Mouse (Mus musculus): ENCODE results near the gene Hoxb2. TPM values are rescaled to one million over a fixed set of nuclear protein-coding genes. Genes with fewer than 3 reads are reported as not detected.

The Hoxb2 gene
- total RNA-seq, 2 experiments from 2014 or later = not detected

DNA sequence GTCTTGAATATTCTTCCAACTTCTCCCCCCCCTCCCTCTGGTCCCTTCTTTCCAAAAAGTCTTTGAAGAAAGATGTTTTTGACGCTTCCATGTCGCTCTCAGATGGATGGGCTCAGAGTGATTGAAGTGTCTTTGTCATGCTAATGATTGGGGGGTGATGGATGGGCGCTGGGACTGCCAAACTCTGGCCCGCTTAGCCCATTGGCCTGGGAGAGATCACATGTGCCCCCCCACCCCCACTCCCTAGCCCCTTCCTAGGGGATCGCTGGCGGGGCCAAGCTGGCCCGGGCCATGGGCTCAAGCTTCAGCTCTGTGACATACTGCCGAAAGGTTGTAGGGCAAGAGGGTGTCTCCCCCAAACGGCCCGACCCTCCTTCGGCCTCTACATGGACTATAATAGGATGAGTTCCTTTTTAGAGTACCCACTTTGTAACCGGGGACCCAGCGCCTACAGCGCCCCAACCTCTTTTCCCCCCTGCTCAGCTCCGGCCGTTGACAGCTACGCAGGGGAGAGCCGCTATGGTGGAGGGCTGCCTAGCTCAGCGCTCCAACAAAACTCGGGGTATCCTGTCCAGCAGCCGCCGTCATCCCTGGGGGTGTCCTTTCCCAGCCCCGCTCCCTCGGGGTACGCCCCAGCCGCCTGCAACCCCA, 15.2 kb downstream of the Hoxb2 start, which contains the start of gene Hoxb1:
Gene Hoxb1 (plus strand): TSS at position 312 of the 651 bp plus-strand sequence.
- no peak for DNase-seq (ENCODE audit: extremely low spot score in 1 of 2, low spot score in 2 of 2)
- TF ChIP-seq CTCF (IDR thresholded peaks at IDR 0.05) = no peak
- no peak within 1 kb of the TSS for H3K4me3 ChIP-seq
- H3K27ac ChIP-seq = no peak within 1 kb of the TSS
- intact Hi-C loops (cut with DNase I) = no loop called here

DNA sequence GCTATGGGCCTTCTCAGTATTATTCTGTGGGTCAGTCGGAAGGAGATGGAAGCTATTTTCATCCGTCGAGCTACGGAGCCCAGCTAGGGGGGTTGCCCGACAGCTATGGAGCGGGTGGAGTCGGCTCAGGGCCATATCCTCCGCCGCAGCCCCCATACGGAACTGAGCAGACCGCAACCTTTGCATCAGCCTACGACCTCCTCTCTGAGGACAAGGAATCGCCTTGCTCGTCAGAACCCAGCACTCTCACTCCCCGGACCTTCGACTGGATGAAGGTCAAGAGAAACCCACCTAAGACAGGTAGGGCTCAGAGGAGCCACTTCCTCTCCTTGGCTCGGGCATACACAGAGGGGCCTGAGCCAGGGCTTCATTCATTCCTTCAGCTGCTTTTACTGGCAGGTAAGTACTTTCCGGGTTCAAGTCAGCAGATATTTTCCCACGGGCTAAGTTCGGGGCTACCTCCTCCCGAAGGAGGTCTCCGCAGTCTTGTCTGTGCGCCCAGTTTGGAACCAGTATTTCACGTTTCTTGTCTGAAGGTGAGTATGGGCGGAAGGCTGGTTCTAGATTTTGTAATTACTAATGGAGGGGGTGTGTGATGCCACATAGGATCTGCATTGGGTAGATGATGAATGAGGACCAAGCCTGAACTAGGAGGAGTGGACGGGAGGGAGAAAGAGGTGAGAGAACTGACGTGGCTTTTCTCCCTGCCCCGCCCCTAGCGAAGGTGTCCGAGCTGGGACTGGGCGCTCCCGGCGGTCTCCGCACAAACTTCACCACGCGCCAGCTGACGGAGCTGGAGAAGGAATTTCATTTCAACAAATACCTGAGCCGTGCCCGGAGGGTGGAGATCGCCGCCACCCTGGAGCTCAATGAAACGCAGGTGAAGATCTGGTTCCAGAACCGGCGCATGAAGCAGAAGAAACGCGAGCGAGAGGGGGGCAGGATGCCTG, 16.0 kb downstream of the Hoxb2 start:
- DNase-seq (ENCODE audit: extremely low spot score in 1 of 2, low spot score in 2 of 2) = no peak
- Histone ChIP-seq H3K4me3 (no peak overlapping the region), H3K27ac (no peak overlapping the region)
- TF ChIP-seq CTCF (IDR thresholded peaks at IDR 0.05) = no peak
- intact Hi-C loops (cut with DNase I) = no loop called here

DNA sequence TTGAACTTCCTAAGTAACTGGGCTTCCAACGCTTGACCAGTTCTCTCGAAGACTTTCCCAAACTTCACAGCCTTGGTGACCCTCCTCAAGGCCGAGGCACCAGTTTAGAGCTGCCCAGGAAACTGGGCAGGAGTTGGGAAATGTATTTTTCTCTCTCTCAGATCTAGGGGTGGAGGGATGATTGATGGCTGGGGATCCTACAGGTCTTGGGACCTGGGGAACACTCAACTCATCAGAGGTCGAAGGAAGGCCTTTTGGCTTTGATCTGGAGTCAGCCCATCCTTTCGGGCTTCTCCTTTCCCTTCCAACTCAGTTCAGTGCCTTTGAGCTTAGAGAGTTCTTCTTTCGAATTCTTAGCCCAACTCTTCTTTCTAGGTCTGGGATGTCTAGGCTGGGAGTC, 16.8 kb downstream of the Hoxb2 start:
- H3K4me3 ChIP-seq = no peak overlapping the region
- intact Hi-C loops (cut with DNase I) = no loop called here
- H3K27ac ChIP-seq = no peak overlapping the region
- TF ChIP-seq CTCF (IDR thresholded peaks at IDR 0.05) = no peak
- no peak for DNase-seq (ENCODE audit: extremely low spot score in 1 of 2, low spot score in 2 of 2)

DNA sequence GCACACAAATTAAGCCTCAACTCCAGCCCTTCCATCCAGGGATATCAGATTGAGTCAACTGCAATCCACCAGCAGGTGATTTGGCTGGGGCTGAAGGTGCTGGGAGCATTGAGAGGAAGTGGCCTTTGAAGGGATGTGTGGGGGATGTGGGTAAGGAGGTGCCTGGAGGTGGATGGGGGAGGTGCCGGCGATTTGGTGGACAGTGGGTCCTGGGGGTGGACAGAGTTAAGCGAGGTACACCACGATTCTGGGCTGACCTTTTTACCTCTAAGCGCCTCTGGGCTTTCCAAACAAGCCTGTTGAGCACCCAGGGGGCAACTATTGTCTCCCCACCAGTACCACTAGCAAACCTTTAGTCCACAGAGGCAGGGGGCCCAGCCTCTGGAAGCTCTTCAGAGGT, 18.4 kb downstream of the Hoxb2 start:
- intact Hi-C loops (cut with DNase I) = no loop called here

DNA sequence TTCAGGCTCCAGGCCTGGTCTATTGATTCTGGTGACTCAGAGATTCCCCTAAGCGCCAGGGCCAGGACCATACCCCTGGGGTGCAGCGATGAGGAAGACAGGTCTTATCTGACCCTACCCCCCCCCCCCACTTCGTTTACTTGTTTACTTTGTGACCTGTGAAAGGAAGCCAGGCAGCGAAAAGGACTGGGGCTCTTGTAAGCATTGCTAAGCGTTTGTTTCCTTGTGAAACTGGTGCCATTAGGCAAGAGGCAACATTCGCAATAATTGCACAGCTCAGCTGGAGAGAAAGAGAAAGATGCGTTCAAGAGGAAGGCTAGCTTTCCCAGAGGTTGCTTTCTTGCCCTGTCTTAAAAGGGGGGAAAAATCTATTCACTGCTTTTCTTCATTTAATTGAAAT, 18.8 kb downstream of the Hoxb2 start:
- no peak for TF ChIP-seq CTCF (IDR thresholded peaks at IDR 0.05)
- H3K4me3 ChIP-seq = no peak overlapping the region
- H3K27ac ChIP-seq = no peak overlapping the region
- DNase-seq (ENCODE audit: extremely low spot score in 1 of 2, low spot score in 2 of 2) = no peak
- intact Hi-C loops (cut with DNase I) = no loop called here

More for the DNA sequence above, 18.4 kb downstream of the Hoxb2 start:
- Histone ChIP-seq H3K4me3 (no peak overlapping the region), H3K27ac (no peak overlapping the region)
- TF ChIP-seq CTCF (IDR thresholded peaks at IDR 0.05) = no peak
- no peak for DNase-seq (ENCODE audit: extremely low spot score in 1 of 2, low spot score in 2 of 2)

GRCm38 (mm10) chr11:96371726-96372125, 21.4 kb downstream of the Hoxb2 start:
- no peak for DNase-seq (ENCODE audit: extremely low spot score in 1 of 2, low spot score in 2 of 2)
- TF ChIP-seq CTCF (IDR thresholded peaks at IDR 0.05) = no peak
- Histone ChIP-seq H3K4me3 (no peak overlapping the region), H3K27ac (no peak overlapping the region)
- intact Hi-C loops (cut with DNase I) = no loop called here

GRCm38 (mm10) chr11:96372519-96372918, 22.2 kb downstream of the Hoxb2 start:
- intact Hi-C loops (cut with DNase I) = no loop called here
- Histone ChIP-seq H3K27ac (no peak overlapping the region), H3K4me3 (no peak overlapping the region)
- DNase-seq (ENCODE audit: extremely low spot score in 1 of 2, low spot score in 2 of 2) = no peak
- no peak for TF ChIP-seq CTCF (IDR thresholded peaks at IDR 0.05)

- no peak overlapping the region for H3K27ac ChIP-seq
- no peak for DNase-seq (ENCODE audit: extremely low spot score in 1 of 2, low spot score in 2 of 2)
- intact Hi-C loops (cut with DNase I) = no loop called here
- no peak overlapping the region for H3K4me3 ChIP-seq
- no peak for TF ChIP-seq CTCF (IDR thresholded peaks at IDR 0.05)
Observed at GRCm38 (mm10) chr11:96374810-96375209, 24.5 kb downstream of the Hoxb2 start.

GRCm38 (mm10) chr11:96383381-96383780, 33.1 kb downstream of the Hoxb2 start:
- H3K27ac ChIP-seq = no peak overlapping the region
- H3K4me3 ChIP-seq = no peak overlapping the region
- TF ChIP-seq CTCF (IDR thresholded peaks at IDR 0.05) = no peak
- intact Hi-C loops (cut with DNase I) = no loop called here
- DNase-seq (ENCODE audit: extremely low spot score in 1 of 2, low spot score in 2 of 2) = no peak

DNA sequence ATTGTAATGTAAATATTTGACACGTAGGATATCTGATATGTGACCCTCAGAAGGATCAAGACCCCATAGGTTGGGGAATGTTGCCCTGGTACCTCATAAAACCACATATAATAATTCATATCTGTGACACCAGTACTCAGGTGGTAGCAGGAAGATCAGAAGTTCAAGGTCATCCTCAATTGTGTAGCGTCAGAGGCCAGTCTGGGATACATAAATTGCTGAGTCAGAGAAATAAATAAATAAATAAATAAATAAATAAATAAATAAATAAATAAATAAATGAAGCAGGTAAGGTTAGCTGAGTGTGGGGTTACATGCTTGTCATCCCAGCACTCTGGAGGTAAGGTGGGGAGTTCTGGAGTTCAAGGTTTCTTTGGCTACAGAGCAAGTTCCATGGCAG, 37.3 kb downstream of the Hoxb2 start:
- intact Hi-C loops (cut with DNase I) = no loop called here

DNA sequence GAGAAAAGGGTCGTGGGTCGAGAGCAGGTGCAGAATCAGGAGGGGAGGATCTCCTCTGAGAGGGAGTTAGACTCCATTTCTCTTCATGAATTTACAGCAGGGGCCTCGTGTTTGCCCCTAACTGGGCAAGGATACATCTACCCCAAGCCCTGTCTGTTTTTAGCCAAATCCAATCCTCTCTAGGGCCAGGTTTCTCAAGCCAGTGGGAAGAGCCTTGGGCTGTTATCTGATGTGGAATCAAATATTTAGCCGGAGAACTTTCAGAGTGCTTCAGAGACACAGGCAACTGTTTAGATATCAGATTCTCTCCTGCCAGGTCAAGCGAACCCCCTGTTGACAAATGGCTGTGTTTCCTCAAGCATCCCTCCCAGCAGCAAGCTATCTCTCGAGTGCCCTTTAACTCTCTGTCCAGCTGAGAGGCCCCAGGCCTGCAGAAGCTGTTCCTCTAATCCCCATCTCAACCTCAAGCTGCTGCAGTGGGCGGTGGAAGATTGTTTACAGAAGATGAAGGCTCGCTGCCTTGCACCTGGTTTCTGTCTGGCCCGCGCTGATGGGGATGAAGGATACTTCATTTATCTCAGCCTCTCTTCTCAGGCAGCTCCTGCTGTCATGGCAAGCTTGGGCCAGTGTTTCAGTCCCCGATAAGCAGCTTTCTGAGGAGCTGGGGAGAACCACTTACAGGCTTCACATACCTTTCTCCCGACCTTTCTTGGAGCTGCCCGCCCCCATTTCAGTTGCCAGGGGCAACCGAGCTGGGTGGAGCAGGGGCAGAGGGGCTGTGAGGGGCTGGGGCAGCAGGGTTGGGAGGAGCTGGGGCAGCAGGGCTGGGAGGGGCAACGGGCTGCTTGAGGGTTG, 46.7 kb downstream of the Hoxb2 start:
- intact Hi-C loops (cut with DNase I) = no loop called here
- H3K4me3 ChIP-seq = no peak overlapping the region
- H3K27ac ChIP-seq = no peak overlapping the region
- no peak for TF ChIP-seq CTCF (IDR thresholded peaks at IDR 0.05)
- no peak for DNase-seq (ENCODE audit: extremely low spot score in 1 of 2, low spot score in 2 of 2)

More for the DNA sequence above, 37.3 kb downstream of the Hoxb2 start:
- H3K27ac ChIP-seq = no peak overlapping the region
- no peak for TF ChIP-seq CTCF (IDR thresholded peaks at IDR 0.05)
- H3K4me3 ChIP-seq = no peak overlapping the region
- no peak for DNase-seq (ENCODE audit: extremely low spot score in 1 of 2, low spot score in 2 of 2)
